Mouse (Mus musculus) left cerebral cortex, adult 18-20 months (tissue): ENCODE measurements around the gene Lcn2. TPM values are rescaled to one million over a fixed set of nuclear protein-coding genes. Genes with fewer than 3 reads are reported as not detected.

Source experiments
- DNase-seq, 2 experiments: peaks; one replicate each; pipeline ENCODE4 v3.0.0; 2021 to 2022; ENCODE audit warnings: low spot score in 2 of 2, mixed read lengths in 1 of 2
- total RNA-seq, 2 experiments: library from RNA; stranded (reverse); gene quantifications; 2 replicates each; pipeline ENCODE4 v1.2.3; 2021

Lcn2 gene
- total RNA-seq, 2 experiments from 2014 or later, result 0.77 to 0.84 TPM

GRCm38 (mm10) chr2:32344598-32345321, 43.3 kb downstream of the Lcn2 start:
- DNase-seq, result no peak

DNA sequence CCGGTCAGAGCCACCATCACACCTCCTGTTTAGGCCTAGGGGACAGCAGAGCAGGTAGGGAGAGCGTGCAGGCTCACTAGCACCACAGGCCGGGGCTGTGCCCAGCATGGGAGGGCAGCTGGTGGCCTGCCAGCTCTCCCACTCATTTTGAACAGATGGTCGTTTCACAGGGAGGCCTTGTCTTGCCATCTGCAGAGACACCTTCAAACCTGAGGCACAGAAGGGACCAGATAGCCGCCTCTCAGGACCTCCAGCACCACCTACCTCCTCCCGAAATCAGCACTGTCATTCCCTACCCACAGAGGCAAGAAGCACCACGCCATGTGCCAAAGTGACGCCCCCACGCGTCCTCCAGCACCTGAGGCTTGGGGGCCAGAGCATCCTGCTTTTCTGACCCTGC, 44.0 kb downstream of the Lcn2 start:
- DNase-seq, result peak; percentile 70 to 84

- no peak for DNase-seq
Observed at GRCm38 (mm10) chr2:32343351-32343671, 44.7 kb downstream of the Lcn2 start.

DNA sequence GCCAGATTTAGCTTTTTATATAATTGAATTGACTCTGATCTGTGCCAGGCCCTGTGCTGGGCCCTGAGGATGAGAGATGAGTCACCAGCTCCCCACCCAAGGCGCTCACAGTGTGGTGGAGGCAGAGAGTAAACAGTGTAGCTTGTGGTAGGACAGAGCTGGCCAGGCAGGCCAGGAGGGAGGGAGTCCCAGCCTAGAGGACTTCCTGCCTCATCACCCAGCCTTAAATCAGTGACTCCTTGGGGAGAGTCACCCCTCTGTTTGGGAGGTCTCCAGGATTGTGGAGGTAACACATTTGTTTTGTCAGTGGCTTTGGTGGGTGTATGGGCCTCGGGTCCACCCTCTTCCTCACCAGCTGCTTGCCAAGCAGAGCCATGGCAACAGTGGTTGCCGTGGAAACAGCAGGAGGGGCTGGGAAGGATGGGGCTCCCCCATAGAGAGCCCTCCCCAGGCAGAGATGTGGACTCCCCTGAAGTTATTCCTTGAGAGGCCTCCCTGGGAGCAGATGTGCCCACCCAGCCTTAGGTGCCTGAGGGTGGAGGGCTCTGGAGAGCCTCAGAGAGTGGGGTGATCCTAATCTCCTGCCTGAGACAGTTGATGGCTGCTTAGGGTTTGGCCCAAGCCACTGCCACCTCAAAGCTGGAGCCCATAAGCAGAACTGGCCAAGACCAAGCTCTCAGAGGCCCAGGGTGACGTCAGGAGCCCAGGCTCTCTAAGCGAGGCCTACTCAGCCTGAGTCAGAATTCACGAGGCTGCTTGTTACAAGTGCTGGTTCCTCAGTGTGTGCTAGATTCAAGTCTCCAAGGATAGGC, 45.3 kb downstream of the Lcn2 start:
- peak; percentile 78 to 85 for DNase-seq

GRCm38 (mm10) chr2:32342039-32342438, 46.0 kb downstream of the Lcn2 start:
- no peak for DNase-seq

GRCm38 (mm10) chr2:32341634-32341939, 46.5 kb downstream of the Lcn2 start:
- DNase-seq, result no peak

GRCm38 (mm10) chr2:32340836-32341633, 47.0 kb downstream of the Lcn2 start:
- peak; percentile 69 to 82 for DNase-seq

GRCm38 (mm10) chr2:32339912-32340642, 48.0 kb downstream of the Lcn2 start:
- DNase-seq, result no peak

GRCm38 (mm10) chr2:32335888-32336287, 52.2 kb downstream of the Lcn2 start:
- no peak for DNase-seq

Other genes starting within 250 kb of the Lcn2 start
- 100 to 1,000 TPM; 259 to 266 TPM for gene Prrc2b, start 237.2 kb downstream of the Lcn2 start, total RNA-seq
- 10 to 100 TPM; 19.3 to 23.5 TPM for gene Pomt1, start 151.7 kb downstream of the Lcn2 start, total RNA-seq
- gene Uck1, start 128.1 kb downstream of the Lcn2 start, total RNA-seq, result 10 to 100 TPM; 49.6 to 53.6 TPM
- gene Golga2, start 100.9 kb downstream of the Lcn2 start, total RNA-seq, result 10 to 100 TPM; 84.2 to 88.5 TPM
- 100 to 1,000 TPM; 205 to 210 TPM for gene Swi5, start 100.2 kb downstream of the Lcn2 start, total RNA-seq
- gene Ciz1, start 35.9 kb downstream of the Lcn2 start, total RNA-seq, result 10 to 100 TPM; 66.4 to 78.3 TPM
- 1,000 to 10,000 TPM; 1,236 to 1,244 TPM for gene Dnm1, start 34.9 kb downstream of the Lcn2 start, total RNA-seq
- 100 to 1,000 TPM; 283 to 350 TPM for gene 1110008P14Rik, start 6.3 kb downstream of the Lcn2 start, total RNA-seq
- 10 to 100 TPM; 49.5 to 51.2 TPM for gene Ptges2, start 7.6 kb upstream of the Lcn2 start, total RNA-seq
- 1 to 10 TPM; 3.7 to 4.6 TPM for gene Naif1, start 62.2 kb upstream of the Lcn2 start, total RNA-seq
- gene Slc25a25, start 63.2 kb upstream of the Lcn2 start, total RNA-seq, result 10 to 100 TPM; 67.5 to 72.1 TPM
- 10 to 100 TPM; 67.3 to 68.4 TPM for gene Fam102a, start 147.1 kb upstream of the Lcn2 start, total RNA-seq
- 10 to 100 TPM; 71.4 to 77.1 TPM for gene Dpm2, start 182.6 kb upstream of the Lcn2 start, total RNA-seq
- gene Pip5kl1, start 186.5 kb upstream of the Lcn2 start, total RNA-seq, result 10 to 100 TPM in 1 of 2 experiments, 1 to 10 TPM in 1; 8.6 to 10.3 TPM
- under 1 TPM; 0.79 to 0.82 TPM for gene 9430097D07Rik, start 187.4 kb upstream of the Lcn2 start, total RNA-seq
- 10 to 100 TPM; 40.6 TPM for gene St6galnac4, start 198.8 kb upstream of the Lcn2 start, total RNA-seq
- gene St6galnac6, start 211.5 kb upstream of the Lcn2 start, total RNA-seq, result 100 to 1,000 TPM; 113 to 130 TPM
- gene Ak1, start 233.5 kb upstream of the Lcn2 start, total RNA-seq, result 100 to 1,000 TPM; 151 to 160 TPM